Mouse (Mus musculus) C2C12 (cell line): ENCODE measurements around the gene Rgs9. TPM values are rescaled to one million over a fixed set of nuclear protein-coding genes. Genes with fewer than 3 reads are reported as not detected.

Experiments used
- H3K27me3 ChIP-seq: one replicate; pipeline ENCODE4 v1.6.1; 2011; ENCODE audit not compliant: control insufficient read depth, insufficient read depth, insufficient read length
- H3K36me3 ChIP-seq: one replicate; pipeline ENCODE4 v1.6.1; 2011; ENCODE audit not compliant: control insufficient read depth, insufficient read depth
- H3K4me3 ChIP-seq: one replicate; pipeline ENCODE4 v1.5.1; 2011; ENCODE audit warnings: mild to moderate bottlenecking, control low read depth; ENCODE audit not compliant: poor library complexity, insufficient read depth, severe bottlenecking
- H3K79me2 ChIP-seq: one replicate; pipeline ENCODE4 v1.6.1; 2011; ENCODE audit not compliant: control insufficient read depth, insufficient read depth
- H3K79me3 ChIP-seq: one replicate; pipeline ENCODE4 v1.6.1; 2011; ENCODE audit warnings: low read depth, control low read depth
- H3ac ChIP-seq: one replicate; pipeline ENCODE3; 2011; ENCODE audit warnings: low read depth; ENCODE audit not compliant: control insufficient read depth, insufficient read length
- CEBPB ChIP-seq: IDR thresholded peaks from one replicate; pipeline ENCODE4 v1.6.1; 2011; ENCODE audit warnings: low read depth, mild to moderate bottlenecking, control low read depth, moderate library complexity
- CTCF ChIP-seq: IDR thresholded peaks from one replicate; pipeline ENCODE4 v1.5.1; 2011; ENCODE audit not compliant: control insufficient read depth, insufficient read depth, insufficient read length
- FOSL1 ChIP-seq: IDR thresholded peaks from one replicate; pipeline ENCODE4 v1.8.0; 2011; ENCODE audit warnings: mild to moderate bottlenecking, low read length; ENCODE audit not compliant: poor library complexity, insufficient read depth, severe bottlenecking
- MAX ChIP-seq: IDR thresholded peaks from one replicate; pipeline ENCODE4 v1.6.1; 2011; ENCODE audit warnings: mild to moderate bottlenecking, control low read depth
- MYOD1 ChIP-seq: IDR thresholded peaks from one replicate; pipeline ENCODE4 v1.6.1; 2011; ENCODE audit warnings: low read depth; ENCODE audit not compliant: control insufficient read depth, insufficient read length
- MYOG ChIP-seq: IDR thresholded peaks from one replicate; pipeline ENCODE4 v1.6.1; 2011; ENCODE audit not compliant: control insufficient read depth, insufficient read length; ENCODE audit errors: extremely low read depth
- USF1 ChIP-seq: IDR thresholded peaks from one replicate; pipeline ENCODE4 v1.6.1; 2011; ENCODE audit warnings: low read depth, mild to moderate bottlenecking, control low read depth, moderate library complexity
- polyA plus RNA-seq: library from polyadenylated mRNA; unstranded; fragments of >200 nt; fragmentation: generic; extraction: Trizol; gene quantifications from one replicate; pipeline ENCODE4 v1.2.1, GENCODE M21; 2012; ENCODE audit warnings: missing spikeins

The Rgs9 gene
- polyA plus RNA-seq, 1 experiment = 0.02 TPM

GRCm38 (mm10) chr11:109244635-109245360 lies 53.1 kb downstream of the Rgs9 start:
- H3ac ChIP-seq = no peak overlapping the region
- no peaks in the 10 kb centered on the region for H3K79me2 ChIP-seq
- no peak overlapping the region for H3K4me3 ChIP-seq
- H3K79me3 ChIP-seq = no peaks in the 10 kb centered on the region
- H3K27me3 ChIP-seq = peaks cover 5% of the 10 kb centered on the region
- TF ChIP-seq FOSL1 = no peak
- no peak for TF ChIP-seq MAX
- peak; percentile 58 for TF ChIP-seq CTCF
- no peak for TF ChIP-seq MYOD1
- TF ChIP-seq CEBPB = no peak
- TF ChIP-seq USF1 = no peak
- no peak for TF ChIP-seq MYOG
- no peaks in the 10 kb centered on the region for H3K36me3 ChIP-seq

- TF ChIP-seq MAX (no peak), USF1 (no peak), CTCF (no peak), CEBPB (no peak), MYOG (no peak), FOSL1 (no peak), MYOD1 (no peak)
- Histone ChIP-seq H3K4me3 (no peak overlapping the region), H3K79me3 (no peaks in the 10 kb centered on the region), H3K27me3 (peaks cover 4% of the 10 kb centered on the region), H3K79me2 (no peaks in the 10 kb centered on the region), H3K36me3 (no peaks in the 10 kb centered on the region), H3ac (no peak overlapping the region)
These were observed 57.8 kb downstream of the Rgs9 start for GRCm38 (mm10) chr11:109240126-109240525.

GRCm38 (mm10) chr11:109238671-109239070 lies 59.3 kb downstream of the Rgs9 start:
- Histone ChIP-seq H3K27me3 (peaks cover 4% of the 10 kb centered on the region), H3K4me3 (no peak overlapping the region), H3ac (no peak overlapping the region), H3K36me3 (no peaks in the 10 kb centered on the region), H3K79me2 (no peaks in the 10 kb centered on the region), H3K79me3 (no peaks in the 10 kb centered on the region)
- TF ChIP-seq MYOD1 (no peak), MAX (no peak), USF1 (no peak), FOSL1 (no peak), CEBPB (no peak), CTCF (no peak), MYOG (no peak)

- Histone ChIP-seq H3K36me3 (no peaks in the 10 kb centered on the region), H3K79me2 (no peaks in the 10 kb centered on the region)
These were observed 60.1 kb downstream of the Rgs9 start for GRCm38 (mm10) chr11:109237796-109238195.

GRCm38 (mm10) chr11:109233627-109234026 lies 64.3 kb downstream of the Rgs9 start:
- no peak overlapping the region for H3K4me3 ChIP-seq
- H3K79me3 ChIP-seq = no peaks in the 10 kb centered on the region

More at GRCm38 (mm10) chr11:109237796-109238195, 60.1 kb downstream of the Rgs9 start:
- no peak overlapping the region for H3ac ChIP-seq
- peaks cover 4% of the 10 kb centered on the region for H3K27me3 ChIP-seq
- H3K4me3 ChIP-seq = no peak overlapping the region
- H3K79me3 ChIP-seq = no peaks in the 10 kb centered on the region
- TF ChIP-seq MAX (no peak), MYOG (no peak)

GRCm38 (mm10) chr11:109232811-109233210 lies 65.1 kb downstream of the Rgs9 start:
- no peaks in the 10 kb centered on the region for H3K79me3 ChIP-seq
- no peaks in the 10 kb centered on the region for H3K79me2 ChIP-seq
- no peaks in the 10 kb centered on the region for H3K36me3 ChIP-seq
- no peak overlapping the region for H3K4me3 ChIP-seq
- TF ChIP-seq CEBPB (no peak), MYOD1 (no peak), MAX (no peak), USF1 (no peak), FOSL1 (no peak), CTCF (no peak), MYOG (no peak)
- H3K27me3 ChIP-seq = peaks cover 4% of the 10 kb centered on the region
- H3ac ChIP-seq = no peak overlapping the region

More at GRCm38 (mm10) chr11:109233627-109234026, 64.3 kb downstream of the Rgs9 start:
- H3K36me3 ChIP-seq = no peaks in the 10 kb centered on the region
- H3K27me3 ChIP-seq = peaks cover 4% of the 10 kb centered on the region
- H3K79me2 ChIP-seq = no peaks in the 10 kb centered on the region
- H3ac ChIP-seq = no peak overlapping the region
- no peak for TF ChIP-seq MAX
- no peak for TF ChIP-seq MYOG
- TF ChIP-seq CEBPB = no peak
- no peak for TF ChIP-seq FOSL1
- TF ChIP-seq MYOD1 = no peak
- no peak for TF ChIP-seq CTCF
- TF ChIP-seq USF1 = no peak
